In the genomic region with DNA sequence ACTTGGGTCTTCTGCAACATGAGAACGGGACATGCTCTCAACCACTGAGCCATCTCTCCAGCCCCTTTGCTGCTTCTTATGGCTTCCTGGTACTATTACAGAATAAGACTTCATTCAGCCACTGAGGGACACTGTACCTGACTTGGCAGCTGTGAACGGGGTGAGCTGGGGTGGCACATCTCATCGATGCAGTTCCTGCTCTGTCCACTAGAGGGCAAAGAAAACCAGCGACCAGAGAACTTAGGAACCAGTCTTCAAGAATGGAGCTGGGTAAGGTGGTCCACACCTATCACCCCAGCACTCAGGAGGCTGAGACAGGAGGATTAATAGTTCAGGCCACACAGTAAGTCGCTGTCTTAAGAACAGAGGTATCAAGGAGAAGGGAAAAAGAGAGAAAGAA, we compare ENCODE assay signal across 9 mouse cellular contexts. TPM values are rescaled to one million over a fixed set of nuclear protein-coding genes. Genes with fewer than 3 reads are reported as not detected.
DNase-seq lines count a peak whose midpoint lies in the region; ATAC-seq and TF ChIP-seq lines count a peak whose summit lies in the region.
"Had no signal": no experiment of that assay in that cellular context is flagged by ENCODE, and none has a peak within 500 bp of the region (broad histone marks: within the 10 kb centered on the region; RNA-seq: fewer than 3 reads in every experiment).

No protein-coding gene starts in this region.

- no peaks in the 10 kb centered on the region for H3K36me3 ChIP-seq in kidney, adult 2 months (ENCODE audit: control insufficient read depth, insufficient read depth, low read length)
- H3K36me3 ChIP-seq: neural tube, embryonic 13.5 days had no signal

- 13% methylated on average over 5 of the region's 5 CpGs for WGBS in kidney, adult 2 months

- H3K27ac ChIP-seq in kidney, adult 2 months (ENCODE audit: insufficient read depth, low read depth, low read length), result no peak overlapping the region
- H3K27ac ChIP-seq in cortical plate, adult 2 months (ENCODE audit: insufficient read depth, low read length), result no peak overlapping the region
- H3K27ac ChIP-seq: neural tube, embryonic 13.5 days had no signal

- DNase-seq in kidney, adult 2 months, result peak; percentile 67
- DNase-seq in kidney, adult 11 months, result no peak
- peak; percentile 84 for DNase-seq in CD4-positive, CD25-positive, alpha-beta regulatory T cell, adult 2 months (ENCODE audit: low read depth, low spot score)
- peak; percentile 39 for DNase-seq in Muller cell, postnatal 12 days (ENCODE audit: inconsistent ontology term)
- peak; percentile 79 for DNase-seq in kidney, postnatal 10 days
- DNase-seq in urinary bladder, postnatal 10 days (ENCODE audit: low spot score), result no peak

- peak; percentile 80 for TF ChIP-seq CTCF in kidney, adult 2 months (conservative IDR thresholded peaks at IDR 0.05; ENCODE audit: insufficient read depth, insufficient read length, low read depth, low read length)
- TF ChIP-seq CTCF in cortical plate, adult 2 months (IDR thresholded peaks at IDR 0.05; ENCODE audit: extremely low read depth, insufficient read depth, low read length), result peak; percentile 84

- H3K4me3 ChIP-seq in kidney, adult 2 months (ENCODE audit: insufficient read depth, low read depth, low read length), result no peak overlapping the region
- H3K4me3 ChIP-seq in cortical plate, adult 2 months (ENCODE audit: insufficient read depth, low read length), result no peak overlapping the region
- H3K4me3 ChIP-seq: neural tube, embryonic 13.5 days had no signal

- no peaks in the 10 kb centered on the region for H3K4me1 ChIP-seq in kidney, adult 2 months (ENCODE audit: control insufficient read depth, insufficient read depth, low read length)
- H3K4me1 ChIP-seq in cortical plate, adult 2 months (ENCODE audit: control insufficient read depth, insufficient read depth, low read length), result peaks cover 2% of the 10 kb centered on the region; the same call in 1 of the 2 replicates

- TF ChIP-seq POLR2A in kidney, adult 2 months (IDR thresholded peaks at IDR 0.05; ENCODE audit: low read depth, low read length), result no peak
- TF ChIP-seq POLR2A in cortical plate, adult 2 months (IDR thresholded peaks at IDR 0.05; ENCODE audit: extremely low read depth, insufficient read depth, low read length), result no peak

- peak; percentile 65 for ATAC-seq in monocyte, adult 5-6 weeks (replicated peaks; ENCODE audit: insufficient number of reproducible peaks, low FRiP score, low TSS enrichment, poor library complexity, severe bottlenecking)

- H3K27me3 ChIP-seq in kidney, adult 2 months (replicated peaks; ENCODE audit: control insufficient read depth, insufficient read depth, low read length), result no peaks in the 10 kb centered on the region
- H3K27me3 ChIP-seq: neural tube, embryonic 13.5 days had no signal

RNA-seq across cellular contexts. Expression of a gene that starts 6.9 kb away (rescaled TPM):
- 6.4 and 6.9 TPM in 2 replicates for polyA plus RNA-seq in kidney, adult 2 months (2012; rRNA removed)
- polyA plus RNA-seq in cortical plate, adult 2 months (2012; rRNA removed), result 2.2 and 2.4 TPM in 2 replicates
- total RNA-seq in monocyte, adult 5-6 weeks (2017), result 1.1 to 3.2 TPM (median 1.3 TPM) in 3 replicates

RNA-seq across cellular contexts. Expression of a gene that starts 51.5 kb away (rescaled TPM):
- polyA plus RNA-seq in kidney, adult 2 months (2012; rRNA removed), result 4.6 and 6.8 TPM in 2 replicates
- polyA plus RNA-seq in cortical plate, adult 2 months (2012; rRNA removed), result 10.8 and 11.0 TPM in 2 replicates
- not detected in 3 replicates for total RNA-seq in monocyte, adult 5-6 weeks (2017)

Comparison
In these comparisons a context has a peak if more than half of its experiments do, and no peak if none do; other contexts are left out.
1. DNase-seq: peak in kidney, adult 2 months (single experiment), CD4-positive, CD25-positive, alpha-beta regulatory T cell, adult 2 months (single experiment), Muller cell, postnatal 12 days (single experiment) and kidney, postnatal 10 days (single experiment); none in kidney, adult 11 months (single experiment) and urinary bladder, postnatal 10 days (single experiment).